Mouse (Mus musculus): ENCODE measurements around the gene Tssk3.
"Not testable (repeated sequence)": the region's sequence is repeated elsewhere in the genome, so short reads cannot be mapped to it uniquely, and the experiment has no call there.

Gene Tssk3

DNA sequence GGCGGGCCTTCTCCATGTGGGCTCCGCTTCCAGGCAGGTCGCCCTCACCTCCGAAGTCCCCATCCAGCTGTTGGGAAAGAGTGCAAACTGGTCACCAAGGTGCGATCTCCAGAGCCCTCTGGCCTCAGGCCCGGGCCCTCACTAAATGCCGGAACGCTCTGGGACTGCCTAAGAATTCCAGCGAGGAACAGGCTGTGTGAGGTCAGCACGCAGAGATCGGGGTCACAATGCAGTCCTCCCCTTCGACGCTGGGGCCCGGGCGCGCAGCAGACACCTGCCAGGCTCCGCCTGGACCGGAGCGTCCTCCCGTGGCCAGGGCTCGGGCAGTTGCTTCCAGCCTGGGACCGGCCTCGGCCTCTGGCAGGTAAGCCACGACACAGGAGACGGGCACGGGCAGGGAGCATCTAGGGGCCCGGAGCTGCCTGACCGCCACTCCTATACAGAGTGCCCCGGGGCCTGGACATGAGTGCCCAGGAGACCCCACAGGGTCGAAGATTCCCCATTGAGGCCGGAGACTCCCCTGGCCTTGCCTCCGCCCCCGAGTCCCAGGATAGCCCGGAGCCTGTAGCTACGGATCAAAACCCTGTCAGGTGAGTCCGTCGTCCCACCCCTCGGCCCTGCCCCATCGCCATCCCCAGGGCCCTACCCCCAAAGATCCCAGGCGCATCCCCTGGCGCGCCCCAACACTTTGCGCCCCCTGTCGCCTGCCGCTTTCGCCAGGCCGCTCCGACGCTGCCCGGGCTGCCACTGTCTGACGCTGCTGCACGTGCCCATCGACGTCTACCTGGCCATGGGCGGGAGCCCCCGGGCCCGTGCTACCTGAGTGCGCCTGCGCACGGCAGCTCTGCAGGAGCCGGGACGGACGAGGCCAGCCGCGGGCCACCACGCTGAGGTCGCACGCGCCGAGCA, at the start of gene Tssk3, which contains the start of gene Fam229a:
Tssk3 (minus strand) TSS at position 51 of the 909 bp plus-strand sequence.
Fam229a (plus strand) TSS at position 219 of the 909 bp plus-strand sequence.
- no peak for DNase-seq (ENCODE audit: low spot score in 2 of 2)

DNA sequence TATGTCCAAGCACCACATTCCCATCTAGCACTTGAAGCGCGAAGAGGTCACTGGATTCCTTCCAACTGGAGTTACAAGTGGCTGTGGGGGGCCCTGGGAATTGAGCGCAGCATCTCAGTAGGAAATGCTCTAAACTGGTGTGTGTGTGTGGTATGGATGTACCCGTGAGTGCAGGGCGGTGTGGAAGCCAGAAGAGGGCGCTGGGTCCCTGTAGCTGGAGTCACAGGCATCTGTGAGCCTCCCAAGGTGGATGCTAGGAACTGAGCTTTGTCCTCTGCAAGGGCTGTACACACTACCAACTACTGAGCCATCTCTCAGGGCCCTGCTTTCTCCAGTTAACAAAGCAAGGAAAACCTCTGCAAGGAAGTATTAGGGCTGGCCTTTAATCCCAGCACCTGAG, 49.2 kb upstream of the Tssk3 start:
- no peak for DNase-seq (ENCODE audit: low spot score in 2 of 2)

DNA sequence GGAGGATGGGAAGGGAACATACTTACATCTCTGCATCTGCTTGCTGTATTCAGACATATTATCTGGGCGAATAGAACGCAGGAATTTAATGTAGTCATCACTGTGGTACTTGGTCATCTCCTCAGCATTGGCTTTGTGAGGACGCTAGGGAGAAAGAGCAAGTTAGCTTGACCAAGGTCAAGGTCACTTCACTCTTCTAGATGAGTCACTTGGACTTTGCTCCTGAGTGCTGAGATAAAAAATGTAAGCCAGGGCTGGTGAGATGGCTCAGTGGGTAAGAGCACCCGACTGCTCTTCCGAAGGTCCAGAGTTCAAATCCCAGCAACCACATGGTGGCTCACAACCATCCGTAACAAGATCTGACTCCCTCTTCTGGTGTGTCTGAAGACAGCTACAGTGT, 38.1 kb upstream of the Tssk3 start:
- not testable (repeated sequence) for DNase-seq (ENCODE audit: low spot score in 2 of 2)

DNA sequence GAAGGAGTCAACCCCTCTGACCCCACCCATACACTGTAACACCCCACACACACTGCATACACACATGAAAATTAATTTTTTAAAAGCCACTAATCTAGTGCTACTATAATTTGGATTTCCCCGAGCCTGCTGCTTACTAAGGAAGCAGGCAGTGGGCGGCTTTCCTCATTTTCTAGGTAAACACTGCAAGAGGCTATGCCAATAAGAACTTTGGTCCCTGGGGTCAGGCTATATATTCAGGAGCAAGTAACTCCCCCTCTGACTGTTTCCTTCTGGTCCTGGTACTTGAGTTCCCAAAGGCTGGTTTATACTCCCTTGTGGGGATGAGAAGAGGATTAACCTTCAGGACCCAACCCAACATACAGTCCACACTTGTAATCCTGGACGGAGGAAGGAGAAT, 35.1 kb upstream of the Tssk3 start:
- DNase-seq (ENCODE audit: low spot score in 2 of 2): no peak

DNA sequence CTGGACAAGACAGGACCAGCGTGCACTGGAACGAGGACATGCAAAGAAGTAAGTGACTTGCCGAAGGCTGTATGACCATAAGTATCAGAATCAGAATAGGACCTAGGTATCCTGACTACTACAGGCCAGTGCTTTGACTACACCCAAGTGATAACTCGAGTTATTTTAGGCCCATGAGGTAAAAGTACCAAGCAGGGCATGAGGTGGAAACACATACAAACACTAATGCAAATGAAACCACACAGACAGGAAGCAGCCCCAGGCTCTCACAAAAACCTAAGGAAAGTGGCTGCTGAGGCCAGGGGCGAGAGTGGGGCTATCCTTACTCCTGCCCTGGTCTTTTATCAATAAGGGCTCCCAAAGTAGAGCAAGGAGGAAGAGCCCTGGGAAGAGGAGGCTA, 34.5 kb upstream of the Tssk3 start:
- no peak for DNase-seq (ENCODE audit: low spot score in 2 of 2)

DNA sequence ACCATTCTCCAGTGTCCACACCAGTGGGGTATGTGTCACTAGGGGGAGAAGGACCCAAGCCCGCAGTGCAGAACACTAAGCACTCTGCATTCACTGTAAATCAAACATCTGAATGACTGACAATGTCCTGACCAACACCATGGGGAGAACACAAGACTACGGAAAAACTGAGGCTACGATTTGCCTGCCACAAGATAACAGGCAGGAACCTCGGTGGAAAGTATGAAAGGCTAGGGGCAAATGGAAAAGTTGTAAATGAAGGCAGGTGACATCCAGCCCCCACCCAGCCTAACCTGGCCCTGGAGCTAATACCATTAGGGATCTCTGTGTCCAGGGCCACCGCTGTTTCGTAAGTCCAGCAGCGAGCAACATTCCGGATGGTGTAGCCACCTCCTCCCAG, 27.7 kb upstream of the Tssk3 start:
- DNase-seq (ENCODE audit: low spot score in 2 of 2): no peak

DNA sequence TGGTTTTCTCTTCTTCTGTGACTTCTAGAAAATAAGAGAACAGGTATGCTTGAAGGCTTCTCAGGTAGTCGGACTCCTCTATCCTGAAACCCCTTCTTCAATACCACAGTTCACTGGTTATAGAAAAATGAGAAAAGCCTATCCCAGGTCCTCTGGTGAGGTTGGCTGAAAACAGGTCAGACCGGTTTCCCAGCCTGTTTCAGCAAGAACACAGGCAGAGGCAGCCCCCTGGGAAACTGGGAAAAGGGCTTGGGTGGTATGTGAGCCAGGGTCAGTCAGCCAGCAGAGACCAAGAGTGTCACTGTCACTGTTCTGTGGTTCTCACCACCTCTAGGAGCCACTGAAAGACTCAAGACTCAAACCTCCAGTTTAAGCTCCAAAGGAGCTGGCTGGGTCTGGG, 26.1 kb upstream of the Tssk3 start:
- no peak for DNase-seq (ENCODE audit: low spot score in 2 of 2)

DNA sequence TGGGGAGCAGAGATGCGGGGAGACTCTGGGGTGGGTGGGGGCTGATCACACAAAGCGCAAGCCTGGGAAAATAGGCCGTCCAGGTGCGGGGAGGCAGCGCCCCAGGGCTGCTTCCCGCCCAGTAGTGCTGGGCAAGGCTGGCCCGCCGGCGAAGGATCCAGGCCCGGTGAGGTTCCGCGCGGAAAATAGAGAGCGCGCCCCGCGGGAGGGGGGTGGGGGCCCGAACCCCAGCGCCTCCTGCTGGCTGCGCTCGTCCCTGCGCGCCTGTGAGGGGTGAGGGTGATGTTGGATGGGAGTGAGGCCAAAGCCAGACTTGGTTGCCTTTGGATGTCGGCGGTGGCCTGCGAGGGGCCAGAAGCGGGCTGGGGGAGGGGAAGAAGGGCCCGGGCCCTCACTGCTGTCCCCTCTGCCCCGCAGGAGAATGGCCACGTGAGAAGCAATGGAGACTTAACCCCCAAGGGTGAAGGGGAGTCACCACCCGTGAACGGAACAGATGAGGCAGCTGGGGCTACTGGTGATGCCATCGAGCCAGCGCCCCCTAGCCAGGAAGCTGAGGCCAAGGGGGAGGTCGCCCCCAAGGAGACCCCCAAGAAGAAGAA, 23.6 kb upstream of the Tssk3 start:
- peak in 1 of 2 experiments; percentile 36 for DNase-seq (ENCODE audit: low spot score in 2 of 2)

DNA sequence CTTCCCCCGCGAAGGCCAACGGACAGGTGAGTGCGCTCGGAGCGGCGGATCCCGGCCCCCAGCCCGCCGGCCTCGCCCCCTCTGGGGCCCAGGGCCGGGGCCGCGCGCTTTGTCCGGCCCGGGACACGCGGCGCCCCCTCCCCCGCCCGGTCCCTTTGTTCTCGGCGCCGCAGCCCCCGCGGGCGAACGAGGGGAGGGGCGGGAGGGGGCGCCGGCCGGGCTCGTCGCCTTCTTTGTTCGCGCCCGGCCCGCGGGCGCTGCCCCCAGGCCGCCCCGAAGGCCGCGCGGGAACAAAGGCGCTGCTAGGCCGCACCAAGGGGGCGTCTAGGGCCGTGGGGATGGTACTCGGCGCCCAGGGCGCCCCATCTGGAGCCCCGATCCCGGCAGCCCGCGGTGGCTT, 23.1 kb upstream of the Tssk3 start:
- no peak for DNase-seq (ENCODE audit: low spot score in 2 of 2)

DNA sequence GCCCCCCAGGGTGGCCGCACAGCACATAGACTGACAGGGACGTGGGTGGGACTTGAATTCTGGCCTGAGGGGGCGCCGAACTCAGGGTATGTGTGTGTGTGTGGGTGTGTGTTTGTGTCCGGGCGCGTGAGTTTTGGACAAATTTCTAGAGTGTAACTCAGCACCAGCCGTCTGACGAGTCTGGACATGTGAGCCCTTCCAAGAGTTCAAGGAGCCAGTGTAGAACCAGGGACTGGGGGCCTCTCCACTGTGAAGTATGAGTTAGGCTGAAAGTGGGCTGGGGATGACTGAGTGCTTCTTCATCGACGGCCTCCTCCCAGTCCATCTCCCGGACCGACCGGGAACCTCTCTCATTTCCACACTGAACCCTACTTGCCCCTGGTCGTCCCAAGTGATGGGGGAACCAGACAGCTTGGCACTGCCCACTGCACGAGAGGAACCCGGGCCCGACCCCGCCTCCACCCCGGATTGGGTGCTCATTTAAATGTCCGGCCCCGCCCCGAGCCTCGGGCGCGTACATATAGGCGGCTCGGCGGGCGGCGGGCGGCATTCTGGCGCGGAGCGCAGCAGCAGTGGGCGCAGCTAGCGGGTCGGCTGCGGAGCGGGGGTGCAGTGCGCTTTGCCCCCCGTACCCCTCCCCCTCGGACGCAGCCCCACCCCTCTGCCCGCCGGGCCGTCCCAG, 22.4 kb upstream of the Tssk3 start, which contains the start of gene Marcksl1:
Marcksl1 (plus strand) TSS at position 496 of the 682 bp plus-strand sequence.
- peak; percentile 60 to 66 for DNase-seq (ENCODE audit: low spot score in 2 of 2)

DNA sequence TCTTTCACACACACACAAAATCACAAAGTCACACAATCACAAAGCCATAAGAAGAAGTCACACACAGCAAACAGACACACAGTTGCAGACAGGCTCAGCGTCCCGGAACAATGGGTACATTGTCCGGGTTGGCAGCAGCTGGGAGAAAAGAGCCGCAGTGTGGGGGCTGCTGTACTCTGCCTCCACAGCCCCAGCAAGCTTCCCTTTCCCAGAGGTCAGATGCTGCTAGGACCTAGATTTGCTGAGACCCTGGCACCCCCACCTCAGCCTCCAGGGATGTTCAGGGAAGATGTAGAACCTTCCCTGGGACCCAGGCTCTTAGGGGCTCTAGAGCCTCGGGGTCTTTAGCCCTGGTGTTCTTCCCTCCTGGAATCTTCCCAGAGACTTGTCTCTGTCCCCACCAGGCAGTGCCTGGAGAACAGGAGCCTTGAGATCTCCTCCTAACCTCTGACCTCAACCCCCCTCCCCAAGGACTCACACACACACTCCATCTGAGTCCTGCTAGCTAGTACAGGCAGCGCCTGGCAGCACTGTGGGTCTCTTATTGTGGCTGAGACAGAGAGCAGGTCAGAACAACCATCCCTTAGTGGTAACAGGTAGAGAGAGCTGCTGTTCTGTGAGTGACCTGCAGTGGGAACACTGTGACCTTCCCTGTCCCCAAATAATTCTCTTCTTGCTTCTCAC, 20.7 kb upstream of the Tssk3 start:
- DNase-seq (ENCODE audit: low spot score in 2 of 2): no peak

DNA sequence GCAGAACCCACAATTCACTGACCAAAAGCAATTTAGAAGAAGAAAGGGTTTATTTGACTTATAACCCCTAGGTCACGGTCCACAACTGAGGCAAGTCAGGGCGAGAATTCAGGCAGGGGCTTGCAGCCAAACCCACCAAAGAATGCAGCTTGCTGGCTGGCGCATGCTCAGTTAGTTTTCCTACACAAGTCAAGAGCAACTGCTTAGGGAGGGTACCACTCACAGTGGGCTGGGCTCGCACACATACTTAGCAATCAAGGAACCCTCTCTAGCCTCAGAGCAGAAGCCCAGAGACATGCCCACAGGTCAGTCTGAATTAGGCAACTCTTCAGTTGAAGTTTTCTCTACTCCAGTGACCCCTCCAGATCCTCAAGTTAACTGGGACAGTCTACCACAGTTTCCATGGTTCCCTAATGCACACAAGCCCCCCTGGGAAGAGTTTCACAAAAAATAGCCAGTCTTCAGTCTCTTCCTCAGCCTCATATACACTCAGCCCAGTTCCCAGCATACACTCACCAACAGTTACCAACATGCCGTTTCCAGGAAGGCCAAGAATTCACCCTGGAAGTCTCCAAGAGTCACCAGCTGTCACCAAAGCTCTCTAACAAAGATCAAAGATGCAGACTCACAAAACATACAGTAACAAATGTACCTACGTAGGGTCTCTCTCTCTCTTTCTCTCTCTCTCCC, 20.0 kb upstream of the Tssk3 start:
- DNase-seq (ENCODE audit: low spot score in 2 of 2): no peak

DNA sequence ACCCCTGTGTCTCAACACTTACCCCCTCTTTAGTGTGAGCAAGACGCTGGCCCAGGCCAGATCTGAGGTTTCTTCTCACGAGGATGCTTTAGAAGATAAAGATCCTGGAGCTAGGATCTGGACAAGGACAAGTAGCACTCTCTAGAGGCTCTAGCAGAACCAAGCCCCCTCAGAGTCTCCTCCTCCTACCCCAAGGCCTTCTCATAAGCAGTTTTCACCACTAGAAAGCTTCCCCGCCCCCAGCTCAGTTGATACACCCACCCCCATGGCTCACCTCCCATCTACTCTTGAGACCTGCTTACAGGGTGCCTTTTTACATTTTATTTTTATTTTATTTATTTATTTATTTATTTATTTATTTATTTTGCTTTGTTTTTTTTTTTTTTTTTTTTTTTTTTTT, 18.8 kb upstream of the Tssk3 start:
- no peak for DNase-seq (ENCODE audit: low spot score in 2 of 2)

DNA sequence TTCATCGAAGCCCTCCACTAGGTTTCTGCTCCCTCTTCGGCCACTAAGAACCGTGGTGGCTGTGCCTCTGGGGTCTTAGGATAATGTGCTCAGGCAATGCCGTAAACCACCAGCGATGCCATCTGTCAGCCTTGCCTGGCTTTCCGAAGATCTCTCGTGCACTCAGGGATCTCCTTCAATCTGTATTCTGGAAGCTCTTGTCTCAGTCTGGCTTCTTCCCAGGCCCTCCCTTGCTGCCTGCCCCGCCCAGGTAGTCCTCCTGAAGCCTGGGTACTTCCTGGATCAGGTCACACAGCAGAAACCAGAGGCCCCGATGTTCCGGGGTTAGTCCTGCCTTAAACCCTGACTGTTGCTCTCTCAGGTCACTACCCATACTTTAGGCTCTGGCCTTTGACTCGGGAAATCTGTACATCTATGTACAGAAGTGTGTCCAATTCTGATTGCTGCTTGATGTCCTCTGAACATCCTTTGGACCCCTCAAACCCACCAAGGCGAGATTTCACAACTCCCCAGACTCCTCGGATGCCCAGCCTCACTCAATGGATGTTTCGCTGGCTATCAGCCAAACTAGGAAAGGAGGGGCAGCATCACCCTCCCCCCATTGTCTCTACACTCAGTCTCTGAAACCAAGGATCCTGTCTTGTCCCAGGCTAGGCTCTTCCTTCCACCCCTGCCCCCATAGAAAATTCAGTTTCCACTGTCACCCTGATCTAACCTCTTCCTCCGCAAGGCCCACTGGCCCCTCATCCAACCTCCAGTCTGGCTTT, 18.2 kb upstream of the Tssk3 start:
- DNase-seq (ENCODE audit: low spot score in 2 of 2): no peak

DNA sequence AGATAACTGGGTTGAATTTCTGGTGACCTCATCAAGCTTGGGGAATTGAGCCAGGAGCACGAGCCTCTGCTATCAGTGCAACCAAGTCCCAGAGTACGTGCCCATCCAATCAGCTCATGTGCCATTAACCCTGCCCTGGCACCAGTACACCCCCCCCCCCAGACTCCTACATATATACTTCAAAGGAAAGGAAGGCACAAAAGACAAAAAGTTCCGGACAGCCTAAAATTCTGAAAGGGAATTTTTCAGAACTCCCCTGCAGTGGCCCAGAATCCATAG, 17.4 kb upstream of the Tssk3 start:
- no peak for DNase-seq (ENCODE audit: low spot score in 2 of 2)

DNA sequence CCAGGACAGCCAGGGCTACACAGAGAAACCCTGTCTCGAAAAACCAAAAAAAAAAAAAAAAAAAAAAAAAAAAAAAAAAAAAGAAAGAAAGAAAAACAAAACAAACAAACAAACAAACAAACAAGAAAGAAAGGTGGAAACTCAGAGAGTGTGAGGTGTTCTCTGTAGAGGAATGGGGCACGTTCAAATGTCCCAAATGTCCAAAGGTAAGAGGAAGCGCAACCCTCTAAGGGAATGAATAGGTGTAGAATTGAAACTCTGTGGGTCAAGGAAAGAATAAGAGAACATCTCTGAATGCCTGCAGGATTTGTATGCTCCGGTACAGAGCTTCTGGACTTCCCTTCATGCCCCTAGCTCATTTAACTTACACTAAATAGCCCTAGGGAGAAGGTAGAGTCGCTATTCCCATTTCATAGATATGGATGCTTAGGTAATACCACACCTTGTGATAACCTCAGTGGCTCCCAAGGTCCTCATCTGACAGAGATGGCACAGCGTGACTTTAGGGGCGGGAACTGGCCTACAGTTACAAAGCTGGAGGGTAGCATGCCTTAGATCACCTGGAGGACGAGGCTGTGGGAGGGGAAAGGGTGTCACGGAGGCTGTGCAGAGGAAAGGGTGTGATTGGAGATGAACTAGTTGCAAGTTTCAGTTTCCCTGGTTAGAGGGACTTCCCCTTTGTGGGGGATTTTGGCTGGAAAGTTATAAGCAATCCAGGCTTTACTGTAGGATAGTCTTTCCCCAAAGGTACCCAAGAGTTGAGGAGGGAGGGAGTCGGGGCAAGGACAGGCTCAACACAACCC, 16.8 kb upstream of the Tssk3 start:
- no peak for DNase-seq (ENCODE audit: low spot score in 2 of 2)

DNA sequence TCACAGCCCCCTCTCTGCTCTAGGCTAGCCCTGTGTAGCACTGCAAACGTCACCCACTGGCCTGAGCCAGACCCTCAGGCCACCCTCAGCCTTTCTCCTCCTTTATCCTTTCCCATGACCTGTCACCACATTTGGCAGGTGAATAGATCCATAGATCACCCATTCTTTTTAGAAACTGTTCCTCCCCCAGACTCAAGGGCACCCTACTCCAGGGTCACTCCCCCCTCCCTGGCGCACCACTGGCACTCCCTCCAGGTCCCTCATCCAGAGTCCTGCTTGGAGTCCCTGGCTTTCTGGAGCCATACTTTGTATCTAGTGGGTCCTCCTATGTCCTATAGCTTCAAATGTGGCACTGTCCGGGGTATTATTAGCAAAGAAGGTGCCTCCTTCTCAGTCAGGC, 14.7 kb upstream of the Tssk3 start:
- DNase-seq (ENCODE audit: low spot score in 2 of 2): no peak

DNA sequence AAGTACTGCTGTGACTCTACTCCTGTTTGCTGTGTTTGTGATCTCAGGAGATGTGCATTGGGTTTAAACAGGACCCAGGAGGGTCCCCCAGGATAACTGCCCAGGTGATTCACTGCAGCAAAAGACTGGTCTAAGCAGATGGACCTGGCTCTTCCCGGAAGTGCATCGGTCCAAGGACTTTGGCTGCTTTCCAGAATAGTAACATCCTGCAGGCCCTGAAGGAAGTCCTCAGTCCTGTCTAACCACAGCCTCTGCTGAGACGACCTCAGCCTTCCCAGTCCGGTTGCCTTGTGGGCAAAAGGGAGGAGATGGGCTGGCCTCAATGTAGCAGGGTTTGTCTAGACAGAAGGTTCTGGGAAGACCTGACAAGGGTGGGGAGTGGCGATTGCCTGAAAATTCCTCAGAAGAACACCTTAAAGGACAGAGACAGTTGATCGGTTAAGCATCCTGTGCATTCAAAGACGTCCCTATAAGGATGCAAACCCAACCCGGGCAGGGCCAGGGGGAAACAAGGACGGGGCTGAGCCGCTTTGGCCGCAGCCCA, 12.2 kb upstream of the Tssk3 start:
- DNase-seq (ENCODE audit: low spot score in 2 of 2): no peak

DNA sequence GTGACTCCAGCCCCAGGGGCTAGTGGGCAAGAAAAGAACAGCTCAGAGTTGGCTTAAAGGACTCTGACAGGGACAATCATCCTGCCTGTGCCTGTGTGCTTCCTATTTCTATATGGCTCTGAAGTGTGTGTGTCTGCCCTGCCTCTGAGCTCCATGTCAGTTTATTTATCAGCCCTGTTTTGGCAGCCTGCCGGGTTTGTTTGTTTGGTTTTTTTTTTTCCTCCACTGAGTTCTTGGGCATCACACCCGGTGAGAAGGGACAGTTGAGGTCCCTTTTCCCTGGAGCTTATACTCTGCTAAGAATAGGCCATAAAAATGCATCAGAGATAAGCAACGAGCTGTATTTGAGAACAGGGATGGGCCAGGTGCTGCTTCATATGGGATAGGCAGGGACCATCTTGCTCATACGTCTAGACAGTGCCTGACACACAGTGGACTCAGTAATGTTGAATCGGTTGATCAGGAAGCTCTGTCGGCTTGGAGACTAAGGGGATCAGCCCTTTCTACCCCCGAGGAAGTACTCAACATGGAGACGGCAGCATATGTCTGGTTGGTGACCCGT, 11.6 kb upstream of the Tssk3 start:
- no peak for DNase-seq (ENCODE audit: low spot score in 2 of 2)

Data from frontal cortex, postnatal 36 days (tissue).